Mouse (Mus musculus) heart, adult 2 months (tissue): ENCODE data around the gene Ssty2.
"Not testable (repeated sequence)": the region's sequence is repeated elsewhere in the genome, so short reads cannot be mapped to it uniquely, and the experiment has no call there.

ENCODE experiments used
- CTCF ChIP-seq: fragments of 200-600 bp; IDR thresholded peaks from 2 replicates; pipeline ENCODE4 v1.8.1; 2022; ENCODE audit warnings: antibody characterized with exemption, mild to moderate bottlenecking, moderate library complexity
- EP300 ChIP-seq: fragments of 200-500 bp; IDR thresholded peaks from 2 replicates; pipeline ENCODE4 v1.6.1; 2011; ENCODE audit warnings: low read depth, low read length, control low read depth; ENCODE audit not compliant: insufficient read depth
- POLR2A ChIP-seq: fragments of 200-500 bp; IDR thresholded peaks from 2 replicates; pipeline ENCODE4 v1.6.1; 2011; ENCODE audit warnings: mild to moderate bottlenecking, low read depth, low read length, control low read depth; ENCODE audit not compliant: insufficient read depth

DNA sequence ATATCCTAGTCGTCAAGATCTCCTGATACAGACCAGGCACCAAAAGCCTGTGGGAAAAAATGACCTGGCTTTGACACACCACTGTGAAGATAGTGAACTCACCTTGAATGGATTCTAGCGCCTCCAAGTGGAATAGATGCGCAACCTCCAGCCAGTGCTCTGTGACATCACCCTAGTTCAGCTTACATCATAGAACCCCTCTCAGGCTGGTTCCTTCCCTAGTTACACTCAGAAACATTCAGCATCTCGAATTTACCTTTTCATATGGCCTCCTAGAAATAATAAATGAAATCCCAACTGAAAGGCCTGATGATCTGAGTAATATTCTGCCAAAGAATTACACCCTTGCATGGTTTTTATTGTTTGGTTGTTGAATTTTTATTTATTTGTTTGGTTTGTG lies at the start of gene Ssty2:
- TF ChIP-seq CTCF, POLR2A, EP300: not testable (repeated sequence)
